Mouse (Mus musculus) E14TG2a.4 (cell line): ENCODE measurements around the gene Palm3.

Experiments used
- CTCF ChIP-seq: conservative IDR thresholded peaks from 2 replicates; pipeline ENCODE4 v1.5.1; 2014; ENCODE audit warnings: low read length
- NANOG ChIP-seq: IDR thresholded peaks from 2 replicates; pipeline ENCODE4 v1.6.1; 2014; ENCODE audit warnings: borderline replicate concordance, low read length, mixed read lengths
- POU5F1 ChIP-seq: IDR thresholded peaks from 2 replicates; pipeline ENCODE4 v1.6.1; 2014; ENCODE audit warnings: low read length, borderline replicate concordance

- TF ChIP-seq CTCF: no peak
- no peak for TF ChIP-seq NANOG
- TF ChIP-seq POU5F1: no peak
These were observed 23.6 kb upstream of the Palm3 start, which contains the start of gene Samd1 for GRCm38 (mm10) chr8:83997511-83998141.
